Mouse (Mus musculus) G1E (cell line): ENCODE data around the gene Mreg.
"Not testable (repeated sequence)": the region's sequence is repeated elsewhere in the genome, so short reads cannot be mapped to it uniquely, and the experiment has no call there.

ENCODE experiments used
- CTCF ChIP-seq: IDR thresholded peaks from 2 replicates; pipeline ENCODE4 v1.5.1; 2012; ENCODE audit warnings: low read depth, low read length, inconsistent platforms, mixed read lengths
- GATA2 ChIP-seq: IDR thresholded peaks from 2 replicates; pipeline ENCODE4 v1.6.1; 2012; ENCODE audit warnings: low read depth, low read length, inconsistent platforms, borderline replicate concordance

GRCm38 (mm10) chr1:72225720-72226171, 13.6 kb upstream of the Mreg start:
- TF ChIP-seq GATA2, CTCF: not testable (repeated sequence)
